Mouse (Mus musculus): ENCODE measurements around the gene Pcca. TPM values are rescaled to one million over a fixed set of nuclear protein-coding genes. Genes with fewer than 3 reads are reported as not detected.
"Not testable (repeated sequence)": the region's sequence is repeated elsewhere in the genome, so short reads cannot be mapped to it uniquely, and the experiment has no call there.

Pcca gene
- polyA plus RNA-seq, 2 experiments from 2014 or later: 18.7 to 20.9 TPM

- ATAC-seq: not testable (repeated sequence)
Measured at GRCm38 (mm10) chr14:122560893-122561452, 26.8 kb downstream of the Pcca start.

GRCm38 (mm10) chr14:122570862-122571261 lies 36.7 kb downstream of the Pcca start:
- ATAC-seq: no peak

- ATAC-seq: no peak
Measured at GRCm38 (mm10) chr14:122574064-122574751, 40.1 kb downstream of the Pcca start.

GRCm38 (mm10) chr14:122577816-122578215 lies 43.7 kb downstream of the Pcca start:
- no peak for ATAC-seq

GRCm38 (mm10) chr14:122582057-122582456 lies 47.9 kb downstream of the Pcca start:
- no peak for ATAC-seq

GRCm38 (mm10) chr14:122582491-122583077 lies 48.5 kb downstream of the Pcca start:
- ATAC-seq: no peak

GRCm38 (mm10) chr14:122584087-122584486 lies 50.0 kb downstream of the Pcca start:
- not testable (repeated sequence) for ATAC-seq

- ATAC-seq: no peak
Measured at GRCm38 (mm10) chr14:122586942-122587341, 52.8 kb downstream of the Pcca start.

GRCm38 (mm10) chr14:122597534-122597933 lies 63.4 kb downstream of the Pcca start:
- no peak for ATAC-seq

- no peak for ATAC-seq
Measured at GRCm38 (mm10) chr14:122598802-122599201, 64.7 kb downstream of the Pcca start.

- ATAC-seq: no peak
Measured at GRCm38 (mm10) chr14:122599839-122600238, 65.7 kb downstream of the Pcca start.

GRCm38 (mm10) chr14:122602701-122603100 lies 68.6 kb downstream of the Pcca start:
- ATAC-seq: no peak

GRCm38 (mm10) chr14:122606499-122606898 lies 72.4 kb downstream of the Pcca start:
- ATAC-seq: no peak

- no peak for ATAC-seq
Measured at GRCm38 (mm10) chr14:122607456-122607855, 73.3 kb downstream of the Pcca start.

- no peak for ATAC-seq
Measured at GRCm38 (mm10) chr14:122608323-122608722, 74.2 kb downstream of the Pcca start.

GRCm38 (mm10) chr14:122611035-122611434 lies 76.9 kb downstream of the Pcca start:
- ATAC-seq: no peak

- no peak for ATAC-seq
Measured at GRCm38 (mm10) chr14:122612317-122612716, 78.2 kb downstream of the Pcca start.

- no peak for ATAC-seq
Measured at GRCm38 (mm10) chr14:122617656-122618055, 83.5 kb downstream of the Pcca start.

GRCm38 (mm10) chr14:122633416-122633815 lies 99.3 kb downstream of the Pcca start:
- no peak for ATAC-seq

GRCm38 (mm10) chr14:122636601-122637000 lies 102.5 kb downstream of the Pcca start:
- ATAC-seq: no peak

- ATAC-seq: no peak
Measured at GRCm38 (mm10) chr14:122637798-122638555, 103.9 kb downstream of the Pcca start.

- no peak for ATAC-seq
Measured at GRCm38 (mm10) chr14:122639168-122639720, 105.1 kb downstream of the Pcca start.

- no peak for ATAC-seq
Measured at GRCm38 (mm10) chr14:122642432-122642831, 108.3 kb downstream of the Pcca start.

Measured in CD4-positive, CD25-positive, alpha-beta regulatory T cell, adult 4 months (primary cell).